Mouse (Mus musculus): Measurements from ENCODE around the gene Mn1.

Gene Mn1

GRCm38 (mm10) chr5:111409412-111410044 lies 7.6 kb upstream of the Mn1 start:
- peak; percentile 48 to 59 for DNase-seq

GRCm38 (mm10) chr5:111410665-111411064 lies 6.5 kb upstream of the Mn1 start:
- DNase-seq: no peak

GRCm38 (mm10) chr5:111414192-111414591 lies 3.0 kb upstream of the Mn1 start:
- DNase-seq: peak; percentile 67 to 77

GRCm38 (mm10) chr5:111414770-111415249 lies 2.4 kb upstream of the Mn1 start:
- no peak for DNase-seq

- no peak for DNase-seq
These were observed 1.6 kb upstream of the Mn1 start for GRCm38 (mm10) chr5:111415575-111415974.

GRCm38 (mm10) chr5:111416048-111416447 lies 1.1 kb upstream of the Mn1 start:
- no peak for DNase-seq

- DNase-seq: no peak
These were observed 393 bp downstream of the Mn1 start for GRCm38 (mm10) chr5:111417378-111418131.

- no peak for DNase-seq
These were observed 1.3 kb downstream of the Mn1 start for GRCm38 (mm10) chr5:111418202-111419120.

GRCm38 (mm10) chr5:111419121-111419881 lies 2.1 kb downstream of the Mn1 start:
- DNase-seq: no peak

GRCm38 (mm10) chr5:111420011-111420691 lies 3.0 kb downstream of the Mn1 start:
- DNase-seq: no peak

- no peak for DNase-seq
These were observed 3.7 kb downstream of the Mn1 start for GRCm38 (mm10) chr5:111420896-111421295.

GRCm38 (mm10) chr5:111421424-111421823 lies 4.3 kb downstream of the Mn1 start:
- no peak for DNase-seq

- DNase-seq: no peak
These were observed 5.1 kb downstream of the Mn1 start for GRCm38 (mm10) chr5:111422058-111422800.

GRCm38 (mm10) chr5:111423011-111423410 lies 5.8 kb downstream of the Mn1 start:
- no peak for DNase-seq

GRCm38 (mm10) chr5:111423616-111424015 lies 6.5 kb downstream of the Mn1 start:
- no peak for DNase-seq

GRCm38 (mm10) chr5:111425813-111426212 lies 8.7 kb downstream of the Mn1 start:
- DNase-seq: no peak

- DNase-seq: no peak
These were observed 9.1 kb downstream of the Mn1 start for GRCm38 (mm10) chr5:111426249-111426648.

- DNase-seq: no peak
These were observed 11.7 kb downstream of the Mn1 start for GRCm38 (mm10) chr5:111428882-111429281.

- no peak for DNase-seq
These were observed 12.6 kb downstream of the Mn1 start for GRCm38 (mm10) chr5:111429726-111430125.

GRCm38 (mm10) chr5:111431007-111431730 lies 14.0 kb downstream of the Mn1 start:
- DNase-seq: no peak

All from lung, adult 18-20 months (tissue).